Mouse (Mus musculus): Measurements from ENCODE around the gene Cox14. TPM values are rescaled to one million over a fixed set of nuclear protein-coding genes. Genes with fewer than 3 reads are reported as not detected.

The Cox14 gene
- total RNA-seq, 2 experiments from 2014 or later: 171 to 172 TPM

DNA sequence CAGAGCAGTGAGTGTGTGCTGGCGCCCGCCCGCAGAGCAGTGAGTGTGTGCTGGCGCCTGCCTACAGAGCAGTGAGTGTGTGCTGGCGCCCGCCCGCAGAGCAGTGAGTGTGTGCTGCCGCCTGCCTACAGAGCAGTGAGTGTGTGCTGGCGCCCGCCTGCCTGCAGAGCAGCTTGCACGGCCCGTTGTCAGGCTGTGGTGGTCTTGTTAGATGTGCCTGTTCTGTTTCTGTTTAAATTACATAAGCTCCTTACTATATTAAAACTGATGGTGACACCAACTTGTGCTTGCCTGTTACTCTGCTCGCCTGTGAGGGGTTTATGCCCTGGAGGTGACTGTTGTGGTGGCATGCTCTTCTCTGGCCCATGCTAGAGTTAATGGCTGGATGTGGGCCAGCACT, 17.2 kb upstream of the Cox14 start:
- DNase-seq: no peak

- DNase-seq: no peak
Measured at GRCm38 (mm10) chr15:99710221-99711190, 14.9 kb upstream of the Cox14 start.

GRCm38 (mm10) chr15:99711491-99711890, 13.9 kb upstream of the Cox14 start:
- DNase-seq: no peak

DNA sequence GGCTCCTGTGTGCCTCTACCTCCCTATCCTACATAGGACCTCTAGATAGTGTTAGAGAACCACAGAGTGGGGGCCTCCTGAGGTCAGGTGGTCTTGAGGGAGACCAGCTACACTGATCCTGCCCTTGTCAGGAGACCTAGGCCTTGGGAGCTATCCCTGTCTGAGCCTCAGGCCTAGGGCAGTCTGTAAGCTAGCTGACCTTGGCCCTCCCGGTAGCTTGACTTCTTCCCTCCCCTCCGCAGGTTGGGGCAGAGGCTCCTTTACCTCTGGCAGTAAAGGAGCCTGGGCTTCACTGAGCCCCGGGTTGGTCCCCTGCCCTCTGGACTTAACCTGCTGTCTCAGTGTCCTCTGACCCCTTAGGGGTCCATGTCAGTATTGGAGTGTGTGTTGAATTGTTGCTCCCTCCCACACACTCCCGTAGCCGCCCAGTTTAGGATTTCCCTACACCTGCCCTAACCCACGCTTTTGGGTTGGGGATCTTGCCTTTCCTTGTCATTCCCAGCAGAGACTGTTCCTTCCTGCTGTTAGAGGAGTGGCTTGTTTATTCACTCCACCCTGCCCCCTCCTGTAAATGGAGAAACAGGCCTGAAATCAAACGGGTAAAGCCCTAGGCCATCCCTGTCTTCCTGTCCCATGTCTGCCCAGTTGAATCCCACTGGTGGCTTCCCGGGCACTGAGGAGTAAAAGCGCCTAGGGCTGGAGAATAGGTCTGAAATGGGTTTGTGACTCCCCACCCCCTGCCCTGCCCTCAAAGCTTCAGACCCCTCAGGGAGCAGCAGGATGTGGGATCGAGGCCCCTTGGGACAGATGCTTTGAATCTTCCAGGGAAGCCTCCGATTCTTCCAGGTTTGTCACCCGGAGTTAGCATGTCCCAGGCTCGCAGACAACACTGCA, 12.5 kb upstream of the Cox14 start:
- no peak for DNase-seq

DNA sequence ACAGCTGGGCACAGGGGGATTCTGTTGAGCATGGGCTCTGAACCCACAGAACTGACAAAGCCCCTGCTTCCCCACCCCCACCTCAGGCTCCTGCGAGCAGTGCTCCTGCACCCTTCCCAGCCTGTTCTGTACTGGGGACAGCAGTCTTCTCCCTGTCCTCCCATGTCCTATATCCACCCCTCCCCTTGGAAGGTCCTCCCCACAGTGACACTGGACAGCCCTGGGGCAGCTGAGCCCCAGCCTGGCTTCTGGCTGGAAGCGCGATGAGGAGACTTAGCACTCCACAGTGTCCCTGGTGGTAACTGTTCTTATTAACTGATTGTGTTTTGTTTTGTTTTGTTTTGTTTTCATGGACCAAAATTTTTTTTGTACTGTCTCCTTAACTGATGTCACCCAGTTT, 11.8 kb upstream of the Cox14 start:
- DNase-seq: no peak

DNA sequence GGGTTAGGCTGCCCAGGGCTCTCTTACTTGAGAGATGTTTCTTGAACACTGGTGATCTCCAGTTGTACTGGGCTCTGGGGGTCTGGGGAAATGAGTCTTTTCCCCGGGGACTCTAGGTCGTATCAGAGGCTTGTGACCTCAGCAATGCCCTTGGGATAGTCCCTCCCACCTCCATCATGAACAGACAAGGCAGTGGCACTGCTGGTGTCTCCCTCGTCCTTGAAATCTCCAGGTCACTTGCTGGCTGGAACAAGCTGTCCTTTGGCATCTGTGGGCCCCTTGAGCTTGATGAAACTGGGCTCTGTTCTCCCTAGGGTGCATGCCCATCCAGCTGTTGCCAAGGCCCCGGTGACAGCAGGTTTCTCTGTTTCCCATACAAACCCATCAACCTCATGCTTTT, 11.2 kb upstream of the Cox14 start:
- no peak for DNase-seq

- DNase-seq: peak; percentile 67
Measured at GRCm38 (mm10) chr15:99714858-99715257, 10.6 kb upstream of the Cox14 start.

DNA sequence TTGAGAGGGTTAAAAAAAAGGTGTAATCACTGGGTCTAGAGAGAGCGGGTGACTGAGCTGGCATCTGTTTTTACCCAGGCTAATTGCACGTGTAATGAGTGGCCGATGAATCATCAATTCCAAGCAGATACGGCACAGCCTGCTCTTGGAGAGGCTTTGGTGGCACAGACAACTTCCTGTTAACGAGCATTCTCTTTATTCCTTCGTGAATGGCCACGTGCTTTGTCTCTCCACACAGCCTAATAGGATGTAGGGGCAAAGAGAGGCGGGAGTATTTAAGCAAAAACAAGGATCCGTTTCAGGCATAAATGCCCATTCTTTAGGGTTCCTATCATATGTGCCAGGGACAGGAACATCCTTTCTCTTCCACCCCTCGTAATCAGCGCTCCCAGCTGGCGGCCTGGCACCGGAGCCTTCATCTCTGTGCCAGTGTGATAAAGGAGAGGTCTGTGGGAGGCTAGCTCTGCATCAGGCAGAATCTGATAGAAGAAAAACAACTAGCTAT, 10.0 kb upstream of the Cox14 start:
- DNase-seq: no peak

- no peak for DNase-seq
Measured at GRCm38 (mm10) chr15:99715982-99716746, 9.3 kb upstream of the Cox14 start.

- DNase-seq: no peak
Measured at GRCm38 (mm10) chr15:99716814-99717213, 8.6 kb upstream of the Cox14 start.

GRCm38 (mm10) chr15:99717386-99718334, 7.8 kb upstream of the Cox14 start, which contains the start of gene Gpd1:
Gene Gpd1 (plus strand): TSS chr15:99717515.
- DNase-seq: peak; percentile 89

DNA sequence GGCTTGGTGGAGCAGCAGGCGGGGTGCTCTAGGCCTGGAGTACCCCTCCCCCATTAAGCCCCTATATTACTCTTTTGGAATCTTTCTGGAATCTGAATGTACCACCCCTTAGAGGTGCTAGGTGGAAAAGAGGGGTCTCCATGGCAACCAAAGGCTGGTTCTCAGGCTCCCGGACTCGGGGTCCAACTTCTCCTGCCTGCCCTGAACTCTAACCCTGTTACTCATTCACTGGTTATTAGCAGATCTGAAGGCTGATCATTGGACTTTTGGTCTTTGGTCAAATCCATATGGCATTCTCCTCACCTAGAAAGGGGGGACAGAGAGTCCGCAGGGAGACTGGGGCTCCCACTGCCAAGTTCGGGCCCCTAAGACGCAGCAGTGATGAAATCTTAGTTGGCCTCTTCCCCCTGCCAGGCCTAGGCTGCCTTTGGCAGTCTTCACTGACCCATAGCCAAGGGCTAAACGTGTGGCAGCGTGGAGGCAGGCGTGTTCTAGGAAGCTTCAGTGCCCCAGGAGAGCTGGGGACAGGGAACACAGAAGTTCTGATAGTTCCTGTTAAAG, 6.9 kb upstream of the Cox14 start:
- peak; percentile 76 for DNase-seq

- DNase-seq: no peak
Measured at GRCm38 (mm10) chr15:99719865-99720264, 5.6 kb upstream of the Cox14 start.

GRCm38 (mm10) chr15:99721921-99722743, 3.3 kb upstream of the Cox14 start:
- DNase-seq: no peak

DNA sequence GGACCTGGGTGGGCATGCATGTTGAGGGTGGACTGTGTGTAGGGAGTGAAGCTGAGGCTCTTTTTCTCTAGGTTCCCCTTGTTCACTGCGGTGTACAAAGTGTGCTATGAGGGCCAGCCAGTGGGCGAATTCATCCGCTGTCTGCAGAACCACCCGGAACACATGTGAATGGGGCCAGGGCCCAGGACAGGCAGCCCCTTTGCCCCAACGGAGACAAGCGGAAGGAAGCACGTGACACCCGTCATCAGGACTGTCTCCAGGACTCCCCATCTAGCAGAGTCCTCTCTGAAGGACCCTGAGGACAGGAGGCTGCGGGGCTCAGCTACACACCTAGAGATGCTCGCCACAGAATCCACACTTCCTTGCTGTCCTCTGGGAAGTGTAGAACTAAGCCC, 2.3 kb upstream of the Cox14 start:
- DNase-seq: no peak

DNA sequence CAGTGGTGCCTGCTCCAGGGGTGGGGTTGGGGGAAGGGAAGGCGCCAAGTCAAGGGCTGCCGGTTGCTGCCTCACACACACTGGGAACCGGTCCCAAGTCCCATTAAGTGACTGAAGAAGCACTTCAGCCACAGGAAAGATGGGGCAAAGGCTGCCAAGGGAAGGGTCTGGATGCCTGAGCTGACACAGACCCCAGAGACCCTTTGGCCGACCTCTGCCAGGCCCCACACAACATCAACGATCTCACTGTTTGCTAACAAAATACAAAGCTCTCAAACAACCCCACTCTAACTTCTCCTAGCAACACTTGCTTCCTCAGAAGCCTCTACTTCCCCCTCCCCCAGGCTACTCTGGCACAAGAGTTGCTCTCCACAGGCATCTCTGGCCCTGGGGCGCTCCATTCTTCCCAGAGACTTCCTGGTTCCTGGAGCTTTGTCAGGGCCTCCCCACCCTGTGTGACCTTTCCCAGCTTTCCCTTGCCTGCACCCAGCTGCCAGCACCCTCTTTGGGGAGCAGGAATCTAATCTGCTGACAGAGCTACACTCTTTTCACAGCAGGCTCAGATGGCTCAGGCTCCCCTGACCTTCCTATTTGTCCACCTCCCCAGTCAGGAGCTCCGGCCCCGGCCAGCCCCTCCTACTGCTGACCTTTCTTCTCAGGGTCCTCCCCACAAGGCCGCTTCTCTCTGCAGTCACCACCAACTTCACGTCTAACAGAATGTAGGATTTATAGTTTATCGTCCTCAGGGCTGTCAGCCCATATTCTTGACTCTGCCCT, 1.7 kb upstream of the Cox14 start:
- DNase-seq: peak; percentile 85

DNA sequence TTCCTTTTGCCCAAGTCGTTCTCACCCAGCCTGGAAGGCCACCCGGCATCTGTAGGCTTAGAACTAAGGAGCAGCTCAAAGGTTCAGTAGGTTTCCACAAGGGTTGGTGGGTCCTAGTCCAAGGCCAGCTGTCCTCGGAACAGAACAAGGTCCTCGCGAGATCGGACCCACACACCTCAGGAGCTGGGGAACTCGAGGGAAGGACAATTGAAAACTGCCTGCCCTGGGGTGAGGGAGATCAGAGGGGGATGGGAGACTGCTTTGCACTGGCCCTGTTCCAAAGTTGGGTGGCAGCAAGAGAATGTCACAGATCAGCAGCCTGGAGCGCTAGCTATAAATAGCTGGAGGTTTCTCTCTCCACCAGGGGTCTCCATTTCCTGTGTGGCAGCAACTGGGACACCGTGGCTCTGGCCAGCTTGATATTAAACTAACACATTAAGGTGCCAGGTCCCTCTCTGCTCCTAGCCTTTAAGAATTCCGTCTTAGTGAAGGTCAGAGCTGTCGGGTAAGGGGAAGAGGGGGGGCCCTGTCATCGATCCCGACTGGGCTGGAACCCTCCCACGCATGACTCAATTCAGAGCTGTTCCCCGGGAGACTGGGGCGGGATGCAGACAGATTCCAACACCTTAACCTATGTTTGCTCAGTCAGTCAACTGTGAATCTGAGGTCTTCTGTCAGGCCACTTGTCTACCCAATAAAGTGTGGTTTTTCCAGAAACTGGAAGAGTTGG, 961 bp upstream of the Cox14 start:
- peak; percentile 83 for DNase-seq

- DNase-seq: no peak
Measured at GRCm38 (mm10) chr15:99726549-99726948, 1.1 kb downstream of the Cox14 start.
